17 mouse cellular contexts compared by ENCODE assay signal in the genomic region with DNA sequence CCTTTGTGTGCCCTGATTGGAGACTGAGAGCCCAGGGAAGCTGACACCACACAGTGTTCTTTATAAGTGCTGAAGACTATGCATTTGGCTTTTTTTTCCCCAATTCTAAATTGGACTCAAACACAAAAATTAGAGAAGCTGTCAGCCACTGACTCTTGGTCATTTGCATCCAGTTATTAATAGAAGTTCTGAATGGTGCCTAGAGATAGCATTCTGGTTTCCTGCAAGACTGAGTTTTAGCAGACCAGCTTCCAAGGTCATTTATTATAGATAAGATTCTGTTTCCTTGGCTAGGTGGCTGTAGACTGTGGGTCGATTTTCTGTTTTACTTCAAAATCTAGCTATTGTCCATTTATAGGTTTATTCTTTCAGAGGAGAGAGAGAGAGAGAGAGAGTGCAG.
"Had no signal": no experiment of that assay in that cellular context is flagged by ENCODE, and none has a peak within 500 bp of the region (broad histone marks: within the 10 kb centered on the region; RNA-seq: fewer than 3 reads in every experiment).

No protein-coding gene starts in this region.

- DNase-seq: liver, postnatal 0 days; lung, adult 2 months; lung, postnatal 14 days; lung, postnatal 36 days; midbrain, embryonic 14.5 days; right cerebral cortex, postnatal 14 days; thymus, adult 2 months; thymus, postnatal 25 days; thymus, postnatal 4 days had no signal

- ATAC-seq: liver, postnatal 0 days; lung, postnatal 0 days had no signal

- H3K9me3 ChIP-seq: liver, embryonic 15.5 days; lung, embryonic 15.5 days; neural tube, embryonic 12.5 days; stomach, embryonic 15.5 days had no signal

- H3K4me3 ChIP-seq: liver, embryonic 15.5 days; lung, embryonic 15.5 days; neural tube, embryonic 12.5 days; stomach, embryonic 15.5 days had no signal

- H3K27me3 ChIP-seq: liver, embryonic 15.5 days; lung, embryonic 15.5 days; neural tube, embryonic 12.5 days; stomach, embryonic 15.5 days had no signal

- H3K9ac ChIP-seq: liver, embryonic 15.5 days; liver, postnatal 0 days; lung, embryonic 15.5 days; neural tube, embryonic 12.5 days; stomach, embryonic 15.5 days had no signal

- H3K4me1 ChIP-seq: liver, embryonic 15.5 days; lung, embryonic 15.5 days; neural tube, embryonic 12.5 days; stomach, embryonic 15.5 days had no signal

- H3K27ac ChIP-seq: liver, embryonic 15.5 days; lung, embryonic 15.5 days; macrophage; neural tube, embryonic 12.5 days; stomach, embryonic 15.5 days; stomach, postnatal 0 days had no signal

- H3K4me2 ChIP-seq: liver, embryonic 15.5 days; lung, embryonic 15.5 days; midbrain, embryonic 11.5 days; neural tube, embryonic 12.5 days; stomach, embryonic 15.5 days had no signal

- H3K36me3 ChIP-seq: liver, embryonic 15.5 days; lung, embryonic 15.5 days; neural tube, embryonic 12.5 days; stomach, embryonic 15.5 days had no signal
